Mouse (Mus musculus) midbrain, embryonic 16.5 days (tissue): ENCODE measurements around the gene Reck. TPM values are rescaled to one million over a fixed set of nuclear protein-coding genes. Genes with fewer than 3 reads are reported as not detected.
A peak's percentile ranks its signal among the peaks of the same experiment; 100 is the strongest.

Experiments
- ATAC-seq: fragments of 200-750 bp; cut with Nextera tagmentation; 2 replicates; pipeline ENCODE4 v1.8.0; 2017; ENCODE audit warnings: moderate TSS enrichment
- H3K27ac ChIP-seq: fragments of 300-500 bp; sonication (generic); 2 replicates; pipeline ENCODE4 v1.5.1; 2014; ENCODE audit warnings: mild to moderate bottlenecking, low read length, mixed read lengths
- H3K27me3 ChIP-seq: fragments of 300-500 bp; sonication (generic); 2 replicates; pipeline ENCODE4 v1.6.1; 2014; ENCODE audit warnings: low read depth, low read length, mixed read lengths; ENCODE audit not compliant: control insufficient read depth, insufficient read depth
- H3K36me3 ChIP-seq: fragments of 300-500 bp; sonication (generic); 2 replicates; pipeline ENCODE4 v1.6.1; 2014; ENCODE audit warnings: mild to moderate bottlenecking, low read length, moderate library complexity, mixed read lengths; ENCODE audit not compliant: control insufficient read depth, insufficient read depth
- H3K4me1 ChIP-seq: fragments of 300-500 bp; sonication (generic); 2 replicates; pipeline ENCODE4 v1.6.1; 2014; ENCODE audit warnings: mild to moderate bottlenecking, low read length, mixed read lengths; ENCODE audit not compliant: control insufficient read depth, insufficient read depth
- H3K4me2 ChIP-seq: fragments of 300-500 bp; sonication (generic); 2 replicates; pipeline ENCODE4 v1.6.1; 2014; ENCODE audit warnings: mild to moderate bottlenecking, low read length, mixed read lengths
- H3K4me3 ChIP-seq: fragments of 300-500 bp; sonication (generic); 2 replicates; pipeline ENCODE4 v1.5.1; 2014; ENCODE audit warnings: low read depth, mild to moderate bottlenecking, low read length, moderate library complexity, mixed read lengths
- H3K9ac ChIP-seq: fragments of 300-500 bp; sonication (generic); 2 replicates; pipeline ENCODE4 v1.6.1; 2014; ENCODE audit warnings: low read depth, low read length, mixed read lengths
- H3K9me3 ChIP-seq: fragments of 300-500 bp; sonication (generic); replicated peaks from 2 replicates; pipeline ENCODE4 v1.6.1; 2014; ENCODE audit warnings: mild to moderate bottlenecking, low read length, mixed read lengths; ENCODE audit not compliant: control insufficient read depth, poor library complexity, severe bottlenecking
- WGBS: fragments of 180-500 bp; shearing (Covaris S2); extraction: QIAGEN DNeasy Blood & Tissue Kit; methylation state at CpG from one replicate; pipeline ENCODE4 v1.1.7; 2014; 5-methylcytosine and 5-hydroxymethylcytosine counted together
- polyA plus RNA-seq: library from polyadenylated mRNA; unstranded; fragments of >200 nt; fragmentation: Nextera tagmentation; extraction: Ambion mirVana; gene quantifications from 2 replicates; pipeline ENCODE4 v1.2.1, GENCODE M21; 2015

The Reck gene
- polyA plus RNA-seq, 1 experiment from 2014 or later, result 4.4 TPM

DNA sequence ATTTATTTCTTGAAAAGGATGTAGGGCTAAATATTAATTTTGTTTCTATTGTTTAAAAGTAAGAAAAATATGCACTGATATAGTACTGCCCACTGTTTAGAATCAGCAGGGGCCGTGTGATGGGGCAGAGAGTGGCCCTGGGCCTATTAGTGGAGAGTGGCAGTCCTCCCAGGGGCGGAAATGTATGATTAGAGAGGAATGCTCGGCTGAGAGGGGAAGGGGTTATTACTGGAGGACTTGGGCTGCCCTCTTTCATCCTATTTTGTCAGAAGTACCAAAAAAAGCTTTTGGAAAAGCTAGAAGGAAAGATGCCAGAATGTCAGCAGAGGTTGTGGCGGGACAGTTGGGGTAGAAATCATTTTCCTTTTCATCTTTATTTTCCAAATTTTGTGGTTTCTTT lies 8.9 kb downstream of the Reck start:
- Histone ChIP-seq H3K27me3 (no peaks in the 10 kb centered on the region), H3K4me2 (no peak overlapping the region), H3K9ac (no peak overlapping the region), H3K36me3 (no peaks in the 10 kb centered on the region), H3K4me1 (peaks cover 4% of the 10 kb centered on the region), H3K9me3 (no peaks in the 10 kb centered on the region), H3K27ac (no peak overlapping the region), H3K4me3 (no peak overlapping the region)
- ATAC-seq, result no peak
- WGBS, result 32% methylated on average over 4 of the region's 4 CpGs

- Histone ChIP-seq H3K4me3 (no peak overlapping the region), H3K9me3 (no peaks in the 10 kb centered on the region), H3K36me3 (no peaks in the 10 kb centered on the region), H3K9ac (no peak overlapping the region), H3K4me1 (no peaks in the 10 kb centered on the region), H3K4me2 (no peak overlapping the region), H3K27me3 (no peaks in the 10 kb centered on the region), H3K27ac (no peak overlapping the region)
- WGBS, result 94% methylated on average over 3 of the region's 3 CpGs
- no peak for ATAC-seq
Measured at GRCm38 (mm10) chr4:43891247-43891646, 15.9 kb downstream of the Reck start.

- Histone ChIP-seq H3K27ac (no peak overlapping the region), H3K9ac (no peak overlapping the region), H3K27me3 (no peaks in the 10 kb centered on the region), H3K4me2 (no peak overlapping the region), H3K4me1 (no peaks in the 10 kb centered on the region), H3K9me3 (no peaks in the 10 kb centered on the region), H3K4me3 (no peak overlapping the region), H3K36me3 (peaks cover 5% of the 10 kb centered on the region; the same call in 1 of the 2 replicates)
- ATAC-seq, result no peak
Measured at GRCm38 (mm10) chr4:43897209-43897608, 21.9 kb downstream of the Reck start.

DNA sequence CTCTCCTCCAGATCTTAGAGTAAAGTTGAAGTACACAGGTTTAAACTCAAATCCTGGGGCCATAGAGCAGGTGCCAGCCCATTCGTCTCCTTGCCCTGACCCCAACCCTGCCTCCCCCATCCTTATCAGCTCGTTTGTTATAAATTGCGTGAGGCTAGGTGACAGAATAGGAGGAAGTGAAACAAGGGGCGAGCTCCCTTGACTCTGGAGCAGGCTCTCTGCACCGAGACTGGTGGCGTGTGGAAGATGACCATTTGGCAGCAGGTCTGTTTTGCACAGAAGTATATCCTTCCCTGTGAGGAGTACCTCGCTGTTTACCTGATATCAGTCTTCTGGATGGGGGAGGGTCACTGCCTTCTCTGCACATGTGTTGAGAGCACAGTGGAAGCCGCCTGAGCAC lies 23.9 kb downstream of the Reck start:
- no peak overlapping the region for H3K4me2 ChIP-seq
- H3K27me3 ChIP-seq, result no peaks in the 10 kb centered on the region
- H3K4me3 ChIP-seq, result no peak overlapping the region
- H3K9me3 ChIP-seq, result no peaks in the 10 kb centered on the region
- H3K36me3 ChIP-seq, result peaks cover 5% of the 10 kb centered on the region; the same call in 1 of the 2 replicates
- no peak for ATAC-seq
- WGBS, result 86% methylated on average over 8 of the region's 8 CpGs
- H3K4me1 ChIP-seq, result no peaks in the 10 kb centered on the region
- no peak overlapping the region for H3K27ac ChIP-seq
- H3K9ac ChIP-seq, result no peak overlapping the region

GRCm38 (mm10) chr4:43903690-43904089 lies 28.4 kb downstream of the Reck start:
- 86% methylated on average over 7 of the region's 7 CpGs for WGBS
- no peak for ATAC-seq
- peaks cover 5% of the 10 kb centered on the region; the same call in 1 of the 2 replicates for H3K36me3 ChIP-seq
- no peak overlapping the region for H3K9ac ChIP-seq
- H3K27ac ChIP-seq, result no peak overlapping the region
- H3K4me2 ChIP-seq, result no peak overlapping the region
- H3K4me1 ChIP-seq, result no peaks in the 10 kb centered on the region
- H3K4me3 ChIP-seq, result no peak overlapping the region
- no peaks in the 10 kb centered on the region for H3K9me3 ChIP-seq
- H3K27me3 ChIP-seq, result no peaks in the 10 kb centered on the region

GRCm38 (mm10) chr4:43906443-43906842 lies 31.1 kb downstream of the Reck start:
- Histone ChIP-seq H3K4me1 (no peaks in the 10 kb centered on the region), H3K36me3 (peaks cover 3% of the 10 kb centered on the region; the same call in 1 of the 2 replicates), H3K4me3 (no peak overlapping the region), H3K4me2 (no peak overlapping the region), H3K9me3 (no peaks in the 10 kb centered on the region), H3K27me3 (no peaks in the 10 kb centered on the region), H3K27ac (no peak overlapping the region), H3K9ac (no peak overlapping the region)
- 34% methylated on average over 6 of the region's 6 CpGs for WGBS
- ATAC-seq, result no peak

DNA sequence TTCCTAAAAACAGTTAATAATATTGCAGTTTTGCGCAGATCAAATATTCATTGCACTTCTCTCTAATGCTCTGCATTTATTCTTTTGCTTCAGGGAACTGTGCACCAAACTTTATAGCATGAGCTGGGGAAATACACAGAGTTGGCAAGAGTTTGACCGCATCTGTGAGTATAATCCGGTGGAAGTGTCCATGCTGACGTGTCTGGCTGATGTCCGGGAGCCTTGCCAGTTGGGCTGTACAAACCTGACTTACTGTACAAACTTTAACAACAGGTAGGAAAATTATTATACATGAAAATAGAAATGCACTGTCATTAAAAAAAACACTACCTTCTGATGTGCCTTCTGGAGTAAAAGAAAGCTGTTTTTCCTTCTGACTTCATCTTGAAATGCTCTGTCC lies 42.9 kb downstream of the Reck start:
- H3K4me2 ChIP-seq, result no peak overlapping the region
- H3K27me3 ChIP-seq, result no peaks in the 10 kb centered on the region
- H3K9ac ChIP-seq, result no peak overlapping the region
- ATAC-seq, result no peak
- 90% methylated on average over 5 of the region's 5 CpGs for WGBS
- no peaks in the 10 kb centered on the region for H3K4me1 ChIP-seq
- H3K36me3 ChIP-seq, result peaks cover 19% of the 10 kb centered on the region
- H3K4me3 ChIP-seq, result no peak overlapping the region
- no peaks in the 10 kb centered on the region for H3K9me3 ChIP-seq
- H3K27ac ChIP-seq, result no peak overlapping the region

- Histone ChIP-seq H3K36me3 (peaks cover 17% of the 10 kb centered on the region), H3K27ac (no peak overlapping the region), H3K9ac (no peak overlapping the region), H3K4me3 (no peak overlapping the region), H3K4me1 (no peaks in the 10 kb centered on the region), H3K9me3 (no peaks in the 10 kb centered on the region), H3K27me3 (no peaks in the 10 kb centered on the region), H3K4me2 (no peak overlapping the region)
- 95% methylated on average over 1 of the region's 1 CpGs for WGBS
- no peak for ATAC-seq
Measured at GRCm38 (mm10) chr4:43920602-43921001, 45.3 kb downstream of the Reck start.

DNA sequence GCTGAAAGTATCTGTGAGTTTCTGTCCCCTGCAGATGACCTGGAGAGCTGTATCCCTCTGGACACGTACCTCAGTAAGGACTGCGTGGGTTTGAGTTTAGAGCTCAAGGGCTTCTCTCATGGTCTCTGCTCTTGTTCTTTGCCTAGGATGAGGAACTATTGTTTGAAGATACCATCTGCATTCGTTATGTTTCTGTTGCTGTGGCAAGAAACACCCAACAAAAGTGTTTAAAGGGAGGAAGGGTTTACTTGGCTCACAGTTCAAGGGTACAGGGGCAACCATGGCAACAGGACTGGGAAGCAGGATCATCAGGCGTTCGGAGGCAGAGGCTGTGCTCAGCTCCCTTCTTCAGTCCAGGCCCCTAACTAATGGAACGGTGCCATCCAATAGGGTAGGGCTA lies 49.8 kb downstream of the Reck start:
- Histone ChIP-seq H3K4me1 (no peaks in the 10 kb centered on the region), H3K4me2 (no peak overlapping the region), H3K36me3 (peaks cover 27% of the 10 kb centered on the region), H3K9ac (no peak overlapping the region), H3K27me3 (no peaks in the 10 kb centered on the region), H3K27ac (no peak overlapping the region), H3K4me3 (no peak overlapping the region), H3K9me3 (no peaks in the 10 kb centered on the region)
- no peak for ATAC-seq
- WGBS, result 88% methylated on average over 6 of the region's 6 CpGs

GRCm38 (mm10) chr4:43925779-43926178 lies 50.4 kb downstream of the Reck start:
- WGBS, result 17% methylated on average over 3 of the region's 3 CpGs
- H3K4me3 ChIP-seq, result no peak overlapping the region
- H3K4me2 ChIP-seq, result no peak overlapping the region
- no peaks in the 10 kb centered on the region for H3K9me3 ChIP-seq
- no peak overlapping the region for H3K9ac ChIP-seq
- H3K36me3 ChIP-seq, result peaks cover 32% of the 10 kb centered on the region
- H3K4me1 ChIP-seq, result no peaks in the 10 kb centered on the region
- ATAC-seq, result peak; percentile 28; the same call in 1 of the 2 replicates
- H3K27ac ChIP-seq, result no peak overlapping the region
- H3K27me3 ChIP-seq, result no peaks in the 10 kb centered on the region
